Mouse (Mus musculus) cerebellum, adult (tissue): ENCODE data around the gene Dhdh.
A peak's percentile ranks its signal among the peaks of the same experiment; 100 is the strongest.
"Not testable (repeated sequence)": the region's sequence is repeated elsewhere in the genome, so short reads cannot be mapped to it uniquely, and the experiment has no call there.

ENCODE experiments used
- ATAC-seq: cut with Nextera tagmentation; 2 replicates; pipeline ENCODE4 v1.9.2; 2017; ENCODE audit warnings: mild to moderate bottlenecking, moderate library complexity, mixed read lengths; ENCODE audit not compliant: insufficient number of reproducible peaks, low FRiP score, low TSS enrichment

Dhdh gene

DNA sequence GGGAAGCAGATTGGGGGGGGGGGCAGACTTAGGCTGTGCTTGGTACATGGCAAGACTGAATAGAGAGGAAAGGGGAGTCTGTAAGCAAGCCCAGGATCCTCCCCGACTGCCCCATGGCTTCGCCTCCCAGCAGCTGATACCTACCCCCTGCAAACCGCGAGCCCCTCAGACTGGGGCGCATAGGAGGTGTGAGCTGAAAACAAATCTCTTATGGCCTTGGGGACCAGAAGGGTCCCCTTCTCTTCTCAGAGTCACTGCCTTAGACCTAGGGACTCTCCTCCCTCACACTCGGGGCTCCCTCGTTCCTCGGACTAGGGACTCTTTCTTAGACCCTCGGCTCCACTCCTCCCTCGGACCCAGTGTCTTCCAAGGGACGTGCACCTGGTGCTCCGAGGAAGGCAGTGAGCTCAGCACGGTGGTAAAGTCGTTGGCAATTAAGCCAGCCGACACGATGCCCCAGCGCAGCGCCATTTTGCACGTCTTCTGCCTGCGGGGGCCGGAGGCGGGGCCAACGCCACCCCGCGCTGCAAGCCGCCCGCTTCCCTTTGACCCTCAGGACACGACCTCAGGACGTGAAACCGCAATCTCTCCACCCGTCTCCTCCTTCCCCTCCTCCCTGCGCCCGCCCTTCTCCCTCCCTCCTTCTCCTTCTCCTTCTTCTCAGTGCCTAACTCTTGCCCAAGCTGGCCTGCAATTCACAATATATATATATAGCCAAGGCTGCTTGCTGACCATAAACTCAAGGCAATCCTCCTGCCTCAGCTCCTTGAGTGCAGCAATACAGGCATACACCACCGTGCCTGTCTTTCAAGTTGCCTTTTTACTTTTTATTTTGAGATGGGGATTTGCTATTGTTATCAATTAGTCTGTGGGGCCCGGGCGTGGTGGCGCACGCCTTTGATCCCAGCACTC, at the start of gene Dhdh:
TSS of gene Dhdh (minus strand) at position 513 of the 912 bp plus-strand sequence.
- ATAC-seq, result no peak

DNA sequence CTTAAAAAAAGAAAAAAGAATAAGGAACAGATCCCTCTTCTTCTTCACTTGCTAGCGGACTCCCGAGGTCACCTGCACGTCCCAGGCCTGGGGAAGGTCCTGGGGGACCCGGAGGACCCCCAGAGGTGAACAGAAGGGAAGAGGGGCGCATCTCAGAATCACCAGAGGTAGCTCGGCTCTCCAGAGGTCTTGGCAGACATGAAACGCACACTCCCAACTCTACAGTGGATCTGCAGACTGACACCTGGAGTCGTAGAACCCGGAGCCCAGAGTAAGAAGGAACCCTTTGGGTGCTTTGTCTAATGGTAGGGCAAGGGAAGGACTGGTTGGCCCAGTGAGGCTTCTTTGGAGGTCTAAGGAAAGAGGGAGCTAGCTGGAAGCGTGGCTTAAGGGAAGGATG, 49.0 kb upstream of the Dhdh start:
- no peak for ATAC-seq

DNA sequence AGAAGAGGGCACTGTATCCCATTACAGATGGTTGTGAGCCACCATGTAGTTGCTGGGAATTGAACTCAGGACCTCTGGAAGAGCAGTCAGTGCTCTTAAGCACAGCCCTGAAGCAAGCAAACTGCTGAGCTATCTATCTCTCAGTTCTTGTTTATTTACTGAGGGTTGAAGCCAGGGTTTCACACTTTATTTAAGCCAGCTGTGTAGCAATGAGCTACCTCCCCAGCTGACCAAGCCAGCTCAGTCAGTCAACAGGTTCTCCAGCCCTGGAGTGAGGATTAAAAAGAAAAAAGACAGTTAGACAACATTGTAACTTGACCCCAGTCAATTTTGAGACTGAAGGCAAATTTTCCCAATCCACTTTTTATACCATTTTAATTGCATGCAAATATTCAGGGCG, 47.1 kb upstream of the Dhdh start:
- ATAC-seq, result no peak

- no peak for ATAC-seq
Measured at GRCm38 (mm10) chr7:45530643-45531042, 42.0 kb upstream of the Dhdh start.

DNA sequence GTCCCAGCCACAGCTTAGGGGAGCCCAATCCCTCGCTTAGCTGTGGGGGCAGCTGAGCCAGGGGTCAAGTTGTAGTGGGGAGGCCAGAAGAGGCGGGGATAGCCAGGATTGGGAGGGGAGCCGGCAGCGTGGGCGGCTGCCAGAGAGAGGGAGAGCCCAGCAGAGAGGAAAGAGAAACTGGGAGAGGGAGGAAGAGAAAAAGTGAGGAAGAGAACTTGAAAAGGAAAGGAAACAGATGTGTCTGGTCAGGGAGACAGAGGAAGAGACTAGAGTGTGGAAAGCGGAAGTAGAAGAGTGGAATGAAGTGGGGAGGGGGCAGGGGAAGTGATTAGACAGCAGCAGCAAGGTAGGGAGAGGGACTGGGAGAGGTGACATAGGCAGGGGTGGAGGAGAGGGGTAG, 40.9 kb upstream of the Dhdh start:
- no peak for ATAC-seq

GRCm38 (mm10) chr7:45527169-45527568, 38.6 kb upstream of the Dhdh start:
- not testable (repeated sequence) for ATAC-seq

- ATAC-seq, result no peak
Measured at GRCm38 (mm10) chr7:45526474-45527120, 38.0 kb upstream of the Dhdh start.

DNA sequence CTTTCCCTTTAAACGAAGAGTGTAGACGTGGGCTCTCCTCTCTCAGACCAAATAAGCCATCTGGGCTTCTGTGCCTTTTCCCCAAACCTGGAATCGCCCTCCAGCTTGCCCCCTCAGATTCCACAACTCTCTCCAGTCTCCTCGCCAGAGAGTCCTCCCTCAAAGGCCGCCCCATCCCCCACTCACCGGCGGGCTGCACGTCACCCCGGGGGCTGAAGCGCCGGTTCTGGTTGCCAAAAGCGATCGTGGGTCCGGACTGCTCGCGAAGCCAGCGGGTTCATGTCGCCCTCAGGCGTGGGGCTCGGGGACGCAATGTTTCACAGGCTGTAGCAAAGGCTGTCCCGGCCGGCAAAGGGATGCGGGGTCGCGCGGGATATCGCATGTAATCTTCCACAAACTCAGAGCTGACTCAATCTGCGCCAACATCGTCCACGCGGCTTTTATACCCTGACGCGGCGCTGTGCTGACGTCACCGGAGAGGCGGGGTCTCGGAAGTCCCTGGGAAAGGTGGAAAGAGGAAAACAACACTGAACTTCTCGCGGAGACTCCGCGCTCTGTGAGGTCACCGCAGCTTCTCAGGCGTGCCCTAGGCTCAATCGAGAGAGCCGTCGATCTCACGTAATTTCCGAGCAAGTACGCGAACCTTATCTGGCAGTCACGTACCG, 37.3 kb upstream of the Dhdh start, which contains the start of the genes Ppp1r15a and Plekha4:
TSS of gene Ppp1r15a (minus strand) at position 460 of the 665 bp plus-strand sequence.
TSS of gene Plekha4 (plus strand) at position 522 of the 665 bp plus-strand sequence.
- peak; percentile 71; the same call in 1 of the 2 replicates for ATAC-seq

DNA sequence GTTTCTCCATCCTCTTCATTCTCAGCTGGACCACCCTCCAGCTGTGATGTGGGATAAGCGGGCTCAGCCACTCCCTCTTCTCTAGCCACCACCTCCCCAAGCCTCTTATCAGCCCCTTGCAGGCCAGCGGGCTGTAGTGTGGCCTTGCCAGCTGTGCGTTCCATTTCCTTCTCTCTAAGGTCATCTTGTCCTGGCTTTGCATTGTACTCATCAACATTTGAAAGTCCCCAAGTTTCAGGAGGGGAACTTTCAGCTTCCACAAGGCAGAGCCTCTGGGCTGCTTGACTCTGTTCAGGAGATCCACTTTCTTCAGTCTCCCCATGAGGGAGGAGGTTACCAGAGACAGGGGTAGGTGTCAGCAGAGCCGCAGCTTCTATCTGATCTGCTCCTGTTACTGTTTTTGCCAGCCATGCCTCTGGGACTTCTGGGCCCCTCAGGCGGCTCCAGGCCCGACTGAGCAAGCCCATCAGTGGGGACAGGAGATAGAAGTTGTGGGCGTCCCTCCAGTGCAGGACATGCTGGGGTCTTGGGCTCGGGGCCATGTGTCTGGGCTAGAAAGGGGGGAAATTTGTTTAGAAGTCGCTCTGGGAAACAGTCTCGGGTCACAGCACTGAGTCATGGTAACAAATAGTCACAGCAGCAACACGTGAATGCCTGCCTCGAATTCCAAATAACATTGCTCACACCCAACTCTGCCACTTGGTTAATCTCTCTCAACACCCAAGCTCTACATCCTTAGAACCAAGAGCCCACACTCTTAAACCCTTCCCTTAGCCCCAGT, 36.4 kb upstream of the Dhdh start:
- no peak for ATAC-seq

DNA sequence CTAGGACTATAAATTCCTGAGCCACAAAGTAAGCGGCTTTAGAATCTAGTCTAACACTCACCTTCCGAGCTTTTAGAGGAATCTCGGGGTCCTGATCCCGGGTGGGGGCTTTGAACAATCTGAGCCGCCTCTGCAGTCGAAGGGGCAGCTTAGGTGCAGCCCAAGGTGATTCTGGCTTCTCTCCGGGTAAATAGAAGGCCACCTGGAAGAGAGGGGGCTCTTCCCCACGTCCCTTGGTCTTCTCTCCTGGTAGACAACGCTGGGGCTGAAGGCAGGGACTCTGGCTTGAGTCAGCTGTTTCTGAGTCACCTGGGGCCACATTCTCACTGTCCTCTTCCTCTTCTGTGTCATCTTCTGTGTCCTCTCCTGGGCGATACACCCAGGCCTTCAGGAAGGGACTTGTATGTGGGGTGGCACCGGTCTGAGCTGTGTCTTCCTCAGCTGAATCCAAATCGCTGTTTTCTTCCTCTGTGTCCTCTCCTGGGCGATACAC, 35.1 kb upstream of the Dhdh start:
- no peak for ATAC-seq

GRCm38 (mm10) chr7:45522957-45523676, 34.5 kb upstream of the Dhdh start:
- ATAC-seq, result no peak

DNA sequence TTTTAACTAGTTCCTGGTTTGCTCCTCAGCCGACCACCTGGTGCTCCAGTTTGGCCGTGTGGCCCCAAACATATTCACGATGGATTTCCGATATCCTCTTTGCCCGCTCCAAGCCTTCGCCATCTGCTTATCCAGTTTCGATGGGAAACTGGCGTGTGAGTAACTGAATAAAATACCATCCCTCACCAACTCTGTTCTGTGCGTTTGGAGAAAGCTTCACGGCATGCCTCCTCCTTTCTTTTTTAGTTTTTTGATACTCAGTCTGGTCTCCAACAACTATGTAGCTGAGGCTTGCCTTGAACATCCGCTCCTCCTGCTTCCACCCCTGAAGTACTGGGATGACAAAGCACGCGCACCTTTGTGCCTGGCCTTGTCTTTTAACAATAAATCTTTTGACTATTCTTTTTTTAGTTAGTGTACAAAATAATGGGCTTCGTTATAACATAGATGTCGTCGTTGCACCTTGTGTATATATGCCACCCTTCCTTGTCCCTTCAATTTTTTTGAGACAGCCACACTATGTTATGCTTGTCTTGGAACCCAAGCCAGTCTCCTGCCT, 33.7 kb upstream of the Dhdh start:
- no peak for ATAC-seq

- no peak for ATAC-seq
Measured at GRCm38 (mm10) chr7:45521728-45522184, 33.2 kb upstream of the Dhdh start.

GRCm38 (mm10) chr7:45520605-45521004, 32.0 kb upstream of the Dhdh start:
- ATAC-seq, result no peak

DNA sequence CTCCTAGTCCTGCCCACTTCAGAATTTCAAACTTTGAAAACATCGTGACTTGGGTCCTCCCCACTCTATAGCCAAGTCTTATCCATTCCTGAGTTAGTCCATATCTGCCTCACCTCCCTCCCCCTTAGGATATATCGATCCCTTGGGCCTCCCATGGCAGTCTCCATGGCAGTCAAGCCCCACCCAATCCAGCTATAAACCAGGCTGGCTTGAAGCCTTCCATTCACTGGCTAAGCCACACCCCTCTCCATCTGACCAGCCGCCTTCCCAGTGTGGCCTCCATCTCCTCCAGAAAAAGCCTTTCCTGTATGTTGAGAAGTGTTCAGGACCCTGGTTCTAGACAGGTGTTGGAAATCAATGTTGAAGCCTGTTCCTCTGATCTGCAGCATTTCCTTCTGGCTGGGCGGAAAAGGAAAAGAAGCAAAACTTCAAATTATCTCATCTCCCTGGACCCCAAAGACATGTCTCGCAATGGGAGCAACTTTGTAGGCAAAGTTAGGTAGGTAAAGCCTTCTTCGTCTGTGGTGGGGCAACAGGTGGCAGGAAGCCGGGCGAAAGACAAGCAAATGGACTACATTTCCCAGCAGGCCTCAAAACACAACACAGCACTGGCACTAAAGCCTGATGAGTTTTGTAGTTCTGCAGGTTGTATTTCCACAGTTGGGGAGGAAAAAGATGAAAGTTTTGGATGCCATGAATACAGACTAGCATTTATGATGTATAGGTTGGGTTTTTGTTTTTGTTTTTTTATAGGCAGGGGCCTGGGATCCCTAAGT, 30.9 kb upstream of the Dhdh start:
- ATAC-seq, result no peak

DNA sequence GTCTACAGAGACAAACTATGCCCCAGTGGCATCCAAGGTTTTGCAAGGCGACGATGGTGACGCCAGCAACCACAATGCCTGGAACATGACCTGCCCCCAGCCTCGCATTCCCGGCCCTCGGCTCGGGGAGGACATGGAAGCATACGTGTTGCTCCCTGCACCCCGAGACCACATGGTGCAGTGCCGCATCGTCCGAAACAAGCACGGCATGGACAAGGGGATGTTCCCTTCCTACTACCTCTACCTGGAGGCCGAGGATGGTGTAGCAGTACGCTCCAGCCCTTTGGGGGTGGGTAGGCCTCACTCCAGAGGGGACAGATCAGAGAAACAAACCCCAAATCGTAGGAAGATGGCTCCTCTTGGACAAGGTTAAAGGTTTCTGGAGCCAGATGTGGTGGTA, 30.0 kb upstream of the Dhdh start:
- no peak for ATAC-seq

DNA sequence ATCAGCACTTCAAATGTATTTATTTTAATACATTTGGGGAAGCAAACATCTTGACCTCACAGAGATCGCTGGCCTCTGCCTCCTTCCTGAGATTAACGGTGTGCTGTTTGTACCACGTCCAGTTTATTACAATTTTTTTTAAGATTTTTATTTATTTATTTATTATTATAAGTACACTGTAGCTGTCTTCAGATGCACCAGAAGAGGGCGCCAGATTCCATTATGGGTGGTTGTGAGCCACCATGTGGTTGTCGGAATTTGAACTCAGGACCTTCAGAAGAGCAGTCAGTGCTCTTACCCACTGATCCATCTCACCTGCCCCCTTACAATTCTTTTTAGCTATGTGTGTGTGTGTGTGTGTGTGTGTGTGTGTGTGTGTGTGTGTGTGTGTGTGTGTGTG, 28.2 kb upstream of the Dhdh start:
- not testable (repeated sequence) for ATAC-seq

DNA sequence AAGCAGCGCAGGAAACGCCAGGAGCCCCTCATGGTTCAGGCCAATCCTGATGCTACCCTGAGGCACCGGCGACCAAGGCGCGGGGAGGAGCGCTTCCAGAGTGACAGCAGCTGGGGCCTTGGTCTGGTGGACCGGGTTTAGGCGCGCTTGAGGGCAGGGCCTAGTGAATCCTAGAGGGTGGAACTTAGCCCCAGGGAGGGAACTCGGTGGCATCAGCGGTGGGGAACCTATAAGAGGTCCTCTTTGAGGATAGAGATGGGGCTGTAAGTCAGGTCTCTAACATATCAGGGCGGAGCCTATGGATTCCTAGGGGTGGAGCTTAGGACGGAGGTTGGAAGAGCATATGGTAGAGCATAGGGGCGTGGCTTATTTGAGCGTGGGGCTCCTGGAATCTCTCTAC, 26.8 kb upstream of the Dhdh start:
- ATAC-seq, result no peak
